Mouse (Mus musculus) kidney, adult 8-10 months (tissue): ENCODE results near the gene Dnah7a.
A peak's percentile ranks its signal among the peaks of the same experiment; 100 is the strongest.
"Not testable (repeated sequence)": the region's sequence is repeated elsewhere in the genome, so short reads cannot be mapped to it uniquely, and the experiment has no call there.

ENCODE experiments used
- DNase-seq, 2 experiments: peaks; one replicate each; pipeline ENCODE4 v3.0.0; 2022

The Dnah7a gene

GRCm38 (mm10) chr1:53664268-53664667 is 42.3 kb downstream of the Dnah7a start:
- not testable (repeated sequence) for DNase-seq

- no peak for DNase-seq
These were observed 66.5 kb downstream of the Dnah7a start for GRCm38 (mm10) chr1:53639865-53640794.

GRCm38 (mm10) chr1:53635641-53636040 is 70.9 kb downstream of the Dnah7a start:
- DNase-seq, result not testable (repeated sequence)

- not testable (repeated sequence) for DNase-seq
These were observed 74.5 kb downstream of the Dnah7a start for GRCm38 (mm10) chr1:53632040-53632439.

GRCm38 (mm10) chr1:53630011-53630410 is 76.6 kb downstream of the Dnah7a start:
- no peak for DNase-seq

GRCm38 (mm10) chr1:53613486-53613885 is 93.1 kb downstream of the Dnah7a start:
- no peak for DNase-seq

- not testable (repeated sequence) for DNase-seq
These were observed 125.3 kb downstream of the Dnah7a start for GRCm38 (mm10) chr1:53581326-53581725.

GRCm38 (mm10) chr1:53557918-53558317 is 148.7 kb downstream of the Dnah7a start:
- not testable (repeated sequence) for DNase-seq

- not testable (repeated sequence) for DNase-seq
These were observed 159.6 kb downstream of the Dnah7a start for GRCm38 (mm10) chr1:53547018-53547417.

GRCm38 (mm10) chr1:53538356-53538755 is 168.2 kb downstream of the Dnah7a start:
- peak in 1 of 2 experiments; percentile 3 for DNase-seq

GRCm38 (mm10) chr1:53534826-53535225 is 171.8 kb downstream of the Dnah7a start:
- not testable (repeated sequence) for DNase-seq

- DNase-seq, result not testable (repeated sequence)
These were observed 180.6 kb downstream of the Dnah7a start for GRCm38 (mm10) chr1:53526021-53526420.

- DNase-seq, result no peak
These were observed 232.9 kb downstream of the Dnah7a start for GRCm38 (mm10) chr1:53473699-53474098.

GRCm38 (mm10) chr1:53472084-53472483 is 234.5 kb downstream of the Dnah7a start:
- not testable (repeated sequence) for DNase-seq

GRCm38 (mm10) chr1:53467325-53467670 is 239.3 kb downstream of the Dnah7a start:
- no peak for DNase-seq

- DNase-seq, result not testable (repeated sequence)
These were observed 239.9 kb downstream of the Dnah7a start for GRCm38 (mm10) chr1:53466524-53467324.

- DNase-seq, result not testable (repeated sequence)
These were observed 267.4 kb downstream of the Dnah7a start for GRCm38 (mm10) chr1:53439173-53439572.

- not testable (repeated sequence) for DNase-seq
These were observed 274.2 kb downstream of the Dnah7a start for GRCm38 (mm10) chr1:53432433-53432832.

GRCm38 (mm10) chr1:53405803-53406325 is 300.7 kb downstream of the Dnah7a start:
- DNase-seq, result no peak

GRCm38 (mm10) chr1:53393936-53394760 is 312.4 kb downstream of the Dnah7a start:
- DNase-seq, result not testable (repeated sequence)

GRCm38 (mm10) chr1:53388762-53389161 is 317.8 kb downstream of the Dnah7a start:
- no peak for DNase-seq

GRCm38 (mm10) chr1:53384085-53384688 is 322.4 kb downstream of the Dnah7a start:
- DNase-seq, result no peak
